Mouse (Mus musculus): ENCODE measurements at regions not wholly inside any gene's neighbourhood (a gene's known extent, or its start where the extent isn't known, plus 50 kb on each side); places are given as distances from the start of the nearest gene placed in this dataset.

DNA sequence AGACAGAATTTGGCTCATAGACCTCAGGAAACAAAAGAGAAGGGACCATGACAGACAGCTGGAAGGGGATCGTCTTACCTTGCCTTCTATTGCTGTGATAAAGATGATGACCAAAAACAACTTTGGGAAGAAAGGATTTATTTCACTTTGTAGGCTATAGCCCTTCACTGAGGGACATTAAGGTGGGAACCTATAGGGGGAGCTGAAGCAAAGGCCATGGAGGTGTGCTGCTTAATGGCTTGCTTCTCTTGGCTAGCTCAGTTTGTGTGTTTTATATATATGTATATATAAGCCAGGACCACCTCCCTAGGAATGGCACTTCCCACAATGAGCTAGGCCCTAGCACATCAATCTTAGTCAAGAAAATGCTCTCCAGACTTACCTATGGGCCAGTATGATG is 70.5 kb downstream of the Kcnf1 start:
- TF ChIP-seq USF1 (IDR thresholded peaks at IDR 0.05; ENCODE audit: low read depth) (no peak), CTCF (IDR thresholded peaks at IDR 0.05; ENCODE audit: control insufficient read depth, insufficient read depth, insufficient read length) (no peak), MAX (IDR thresholded peaks at IDR 0.05) (no peak)
